Mouse (Mus musculus) myocyte (in vitro differentiated cells): ENCODE results near the gene Rbm4.

Experiments
- E2F4 ChIP-seq: IDR thresholded peaks from one replicate; pipeline ENCODE4 v1.6.1; 2011; ENCODE audit warnings: mild to moderate bottlenecking, control low read depth, moderate library complexity; ENCODE audit not compliant: insufficient read depth
- MAX ChIP-seq: IDR thresholded peaks from one replicate; pipeline ENCODE4 v1.6.1; 2011; ENCODE audit warnings: low read depth, mild to moderate bottlenecking, control low read depth
- MYOD1 ChIP-seq, 3 experiments: IDR thresholded peaks; one replicate each; pipeline ENCODE4 v1.6.1; 2011; ENCODE audit warnings: control low read depth in 2 of 3, low read depth in 2 of 3, mild to moderate bottlenecking in 2 of 3, moderate library complexity in 1 of 3; ENCODE audit not compliant: insufficient read length in 2 of 3, control insufficient read depth in 1 of 3
- MYOG ChIP-seq, 3 experiments: IDR thresholded peaks; one replicate each; pipeline ENCODE4 v1.6.1; 2011; ENCODE audit warnings: control low read depth in 2 of 3, low read depth in 2 of 3, mild to moderate bottlenecking in 2 of 3; ENCODE audit not compliant: insufficient read length in 2 of 3, control insufficient read depth in 1 of 3, insufficient read depth in 1 of 3
- POLR2A ChIP-seq: IDR thresholded peaks from one replicate; pipeline ENCODE4 v1.6.1; 2011; ENCODE audit warnings: low read depth, mild to moderate bottlenecking, control low read depth, moderate library complexity; ENCODE audit not compliant: insufficient read length
- POLR2AphosphoS2 ChIP-seq: IDR thresholded peaks from one replicate; pipeline ENCODE4 v1.6.1; 2011; ENCODE audit warnings: low read depth, control low read depth; ENCODE audit not compliant: insufficient read length
- TCF12 ChIP-seq: IDR thresholded peaks from one replicate; pipeline ENCODE4 v1.6.1; 2011; ENCODE audit warnings: mild to moderate bottlenecking, control low read depth; ENCODE audit not compliant: poor library complexity, insufficient read depth, severe bottlenecking
- USF1 ChIP-seq: IDR thresholded peaks from one replicate; pipeline ENCODE4 v1.6.1; 2011; ENCODE audit warnings: low read depth, mild to moderate bottlenecking, control low read depth, moderate library complexity

DNA sequence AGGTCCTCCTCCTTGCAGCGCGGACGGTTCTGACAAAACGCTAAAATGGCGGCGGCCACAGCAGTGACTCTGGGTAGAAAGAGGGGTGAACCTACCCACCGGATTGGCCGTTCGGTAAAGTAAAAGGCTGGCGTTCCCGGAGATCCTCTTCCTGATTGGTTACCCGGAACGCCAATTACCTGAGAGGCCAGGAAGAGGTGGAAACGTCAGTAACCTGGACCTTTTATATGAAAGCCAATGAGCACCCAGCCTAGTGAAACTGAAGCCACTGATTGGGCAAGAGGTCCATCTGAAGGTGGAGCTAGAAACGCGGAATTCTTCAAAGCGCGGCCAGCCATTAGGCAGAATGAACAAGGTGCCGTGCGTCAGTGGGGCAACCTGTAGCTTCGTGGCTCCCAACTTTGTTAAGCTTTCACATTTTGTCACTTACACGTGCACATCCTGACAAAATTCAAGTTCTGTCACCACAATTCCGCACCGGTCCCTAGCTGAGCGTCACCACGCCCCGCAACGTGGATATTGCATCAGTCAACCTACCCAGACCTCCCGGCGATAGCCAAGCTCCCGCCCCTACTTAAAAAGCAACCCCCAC, at the start of gene Rbm4:
- TF ChIP-seq MYOD1 (IDR thresholded peaks at IDR 0.05; ENCODE audit: control insufficient read depth in 1 of 3, insufficient read length in 2 of 3, low read depth in 2 of 3) = no peak
- TF ChIP-seq USF1 = no peak
- peak; percentile 75 for TF ChIP-seq POLR2A
- no peak for TF ChIP-seq TCF12
- peak; percentile 57 for TF ChIP-seq E2F4
- peak; percentile 86 for TF ChIP-seq MAX
- no peak for TF ChIP-seq MYOG (IDR thresholded peaks at IDR 0.05; ENCODE audit: control insufficient read depth in 1 of 3, insufficient read depth in 1 of 3, insufficient read length in 2 of 3, low read depth in 2 of 3)
- peak; percentile 84 for TF ChIP-seq POLR2AphosphoS2
